In the genomic region with DNA sequence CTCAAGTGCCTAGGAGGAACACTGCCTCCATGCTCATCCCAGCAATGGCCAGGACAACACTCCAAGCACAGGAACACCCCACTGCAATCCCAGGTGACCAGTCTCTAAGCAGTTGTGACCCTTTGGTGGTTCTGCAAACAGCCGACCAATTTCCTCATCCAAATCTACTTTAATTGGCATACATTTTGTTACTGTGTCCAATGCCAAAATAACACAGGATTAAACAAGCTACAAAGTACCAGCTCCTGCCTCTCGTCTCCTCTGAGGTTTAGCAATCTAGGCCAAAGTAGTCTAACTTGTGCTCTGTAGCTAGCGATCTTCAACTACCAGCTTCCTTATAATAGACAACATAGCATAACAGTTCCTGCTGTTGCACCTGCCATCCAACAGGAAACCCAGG, we compare ENCODE assay signal across 19 mouse cellular contexts. TPM values are rescaled to one million over a fixed set of nuclear protein-coding genes. Genes with fewer than 3 reads are reported as not detected.
"Had no signal": no experiment of that assay in that cellular context is flagged by ENCODE, and none has a peak within 500 bp of the region (broad histone marks: within the 10 kb centered on the region; RNA-seq: fewer than 3 reads in every experiment).

No protein-coding gene starts in this region.

- H3K4me3 ChIP-seq: neural tube, embryonic 13.5 days; neural tube, embryonic 15.5 days; stomach, embryonic 15.5 days had no signal

- H3K27ac ChIP-seq: neural tube, embryonic 13.5 days; neural tube, embryonic 15.5 days; stomach, embryonic 15.5 days; stomach, postnatal 0 days had no signal

- H3K9ac ChIP-seq: neural tube, embryonic 13.5 days; neural tube, embryonic 15.5 days; stomach, embryonic 15.5 days had no signal

- H3K4me1 ChIP-seq: neural tube, embryonic 13.5 days; neural tube, embryonic 15.5 days; stomach, embryonic 15.5 days had no signal

- H3K36me3 ChIP-seq: neural tube, embryonic 13.5 days; neural tube, embryonic 15.5 days; stomach, embryonic 15.5 days had no signal

- H3K27me3 ChIP-seq: stomach, embryonic 15.5 days had no signal

- DNase-seq: retina, postnatal 1 day; right cerebral cortex, adult 18-20 months; right cerebral cortex, postnatal 14 days; right cerebral cortex, postnatal 25 days; right cerebral cortex, postnatal 4 days; spleen, adult 18-20 months; thymus, adult 18-20 months; thymus, adult 2 months; thymus, postnatal 14 days; thymus, postnatal 25 days; thymus, postnatal 36 days; thymus, postnatal 4 days had no signal

RNA-seq across cellular contexts. Expression of gene Dio3, which starts 10.6 kb away (rescaled TPM):
- total RNA-seq: neutrophil, adult 5-6 weeks had no signal
- polyA plus RNA-seq: small intestine, adult 2 months; thymus, postnatal 0 days had no signal
